Mouse (Mus musculus): ENCODE data around the gene Coa7. TPM values are rescaled to one million over a fixed set of nuclear protein-coding genes. Genes with fewer than 3 reads are reported as not detected.

Gene Coa7
- polyA plus RNA-seq, 1 experiment from 2014 or later: 47.1 TPM

- H3K27ac ChIP-seq (replicated peaks): peak overlapping the region; percentile 67; the same call in 1 of the 2 replicates
- ATAC-seq (replicated peaks): no peak
- H3K4me1 ChIP-seq: peaks cover 54% of the 10 kb centered on the region
- H3K4me3 ChIP-seq: no peak overlapping the region
- no peaks in the 10 kb centered on the region for H3K9me3 ChIP-seq
- no peak overlapping the region for H3K9ac ChIP-seq (replicated peaks)
- no peaks in the 10 kb centered on the region for H3K27me3 ChIP-seq
- 20% methylated on average over 7 of the region's 7 CpGs for WGBS
- peak overlapping the region; percentile 33; the same call in 1 of the 2 replicates for H3K4me2 ChIP-seq (replicated peaks)
- H3K36me3 ChIP-seq: no peaks in the 10 kb centered on the region
Measured at GRCm38 (mm10) chr4:108363355-108364110, 35.6 kb downstream of the Coa7 start.

DNA sequence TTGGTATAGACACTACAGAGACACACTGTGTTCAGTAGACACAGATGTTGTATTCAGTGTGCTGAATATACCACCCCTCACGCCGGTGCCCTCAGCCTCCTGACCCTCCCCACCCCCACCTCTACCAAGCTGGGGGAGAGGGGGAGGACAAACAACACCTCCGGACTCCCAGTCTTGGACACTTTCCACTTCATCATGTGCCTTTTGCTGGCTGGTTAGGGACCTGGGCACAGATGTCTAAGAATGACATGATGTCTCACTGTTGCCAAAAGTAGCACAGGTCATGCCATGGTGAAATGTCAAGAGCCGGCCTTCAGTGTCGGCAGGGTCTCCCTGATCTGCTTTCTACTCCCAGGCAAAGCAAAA is 36.2 kb downstream of the Coa7 start:
- Histone ChIP-seq H3K36me3 (no peaks in the 10 kb centered on the region), H3K4me2 (replicated peaks) (no peak overlapping the region), H3K9ac (replicated peaks) (no peak overlapping the region), H3K27ac (replicated peaks) (no peak overlapping the region), H3K27me3 (no peaks in the 10 kb centered on the region), H3K4me1 (peaks cover 48% of the 10 kb centered on the region), H3K4me3 (no peak overlapping the region), H3K9me3 (no peaks in the 10 kb centered on the region)
- 25% methylated on average over 5 of the region's 5 CpGs for WGBS
- ATAC-seq (replicated peaks): no peak

- 52% methylated on average over 5 of the region's 5 CpGs for WGBS
- H3K9me3 ChIP-seq: no peaks in the 10 kb centered on the region
- no peak for ATAC-seq (replicated peaks)
Measured at GRCm38 (mm10) chr4:108369254-108369653, 41.3 kb downstream of the Coa7 start.

GRCm38 (mm10) chr4:108370409-108370808 is 42.5 kb downstream of the Coa7 start:
- WGBS: 63% methylated on average over 4 of the region's 4 CpGs
- no peaks in the 10 kb centered on the region for H3K36me3 ChIP-seq
- H3K4me1 ChIP-seq: no peaks in the 10 kb centered on the region
- no peak overlapping the region for H3K4me3 ChIP-seq
- no peaks in the 10 kb centered on the region for H3K9me3 ChIP-seq
- H3K4me2 ChIP-seq (replicated peaks): no peak overlapping the region
- no peaks in the 10 kb centered on the region for H3K27me3 ChIP-seq
- H3K9ac ChIP-seq (replicated peaks): no peak overlapping the region
- H3K27ac ChIP-seq (replicated peaks): no peak overlapping the region
- ATAC-seq (replicated peaks): no peak

More at GRCm38 (mm10) chr4:108369254-108369653, 41.3 kb downstream of the Coa7 start:
- no peak overlapping the region for H3K4me2 ChIP-seq (replicated peaks)
- H3K27me3 ChIP-seq: no peaks in the 10 kb centered on the region
- no peaks in the 10 kb centered on the region for H3K36me3 ChIP-seq
- no peak overlapping the region for H3K9ac ChIP-seq (replicated peaks)
- no peak overlapping the region for H3K4me3 ChIP-seq
- peaks cover under 1% of the 10 kb centered on the region; the same call in 1 of the 2 replicates for H3K4me1 ChIP-seq
- H3K27ac ChIP-seq (replicated peaks): no peak overlapping the region

DNA sequence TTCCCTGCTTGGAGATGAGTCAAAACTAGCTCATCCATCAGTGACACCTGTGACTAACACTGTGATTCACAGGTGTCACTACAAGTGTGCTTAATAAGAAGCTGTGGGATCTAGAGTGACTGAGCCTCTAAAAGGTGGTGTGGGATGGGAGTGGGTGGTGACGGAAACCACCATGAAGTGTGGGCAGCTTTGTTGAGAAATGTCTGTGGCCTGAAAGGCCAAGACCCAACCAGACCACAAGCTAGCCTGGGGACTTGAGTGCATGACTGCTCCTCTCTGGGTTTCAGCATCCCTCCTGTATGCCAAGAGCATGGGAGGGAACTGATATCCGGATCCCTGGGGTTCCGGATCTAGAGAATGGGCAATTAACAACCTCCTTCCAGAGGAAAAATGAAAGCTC is 43.5 kb downstream of the Coa7 start:
- no peak overlapping the region for H3K4me2 ChIP-seq (replicated peaks)

GRCm38 (mm10) chr4:108372166-108372565 is 44.2 kb downstream of the Coa7 start:
- WGBS: 85% methylated on average over 3 of the region's 3 CpGs
- Histone ChIP-seq H3K9me3 (no peaks in the 10 kb centered on the region), H3K36me3 (no peaks in the 10 kb centered on the region), H3K4me2 (replicated peaks) (no peak overlapping the region), H3K9ac (replicated peaks) (no peak overlapping the region), H3K27ac (replicated peaks) (no peak overlapping the region), H3K4me1 (no peaks in the 10 kb centered on the region), H3K27me3 (no peaks in the 10 kb centered on the region), H3K4me3 (no peak overlapping the region)
- no peak for ATAC-seq (replicated peaks)

More for the DNA sequence above, 43.5 kb downstream of the Coa7 start:
- no peaks in the 10 kb centered on the region for H3K27me3 ChIP-seq
- no peaks in the 10 kb centered on the region for H3K9me3 ChIP-seq
- no peak overlapping the region for H3K27ac ChIP-seq (replicated peaks)
- H3K4me3 ChIP-seq: no peak overlapping the region
- 85% methylated on average over 3 of the region's 3 CpGs for WGBS
- no peaks in the 10 kb centered on the region for H3K4me1 ChIP-seq
- ATAC-seq (replicated peaks): no peak
- H3K36me3 ChIP-seq: no peaks in the 10 kb centered on the region
- H3K9ac ChIP-seq (replicated peaks): no peak overlapping the region

GRCm38 (mm10) chr4:108379476-108379875 is 51.5 kb downstream of the Coa7 start:
- no peaks in the 10 kb centered on the region for H3K36me3 ChIP-seq
- no peaks in the 10 kb centered on the region for H3K9me3 ChIP-seq
- ATAC-seq (replicated peaks): no peak
- peaks cover 3% of the 10 kb centered on the region; the same call in 1 of the 2 replicates for H3K4me1 ChIP-seq
- 88% methylated on average over 3 of the region's 3 CpGs for WGBS
- H3K9ac ChIP-seq (replicated peaks): no peak overlapping the region
- H3K4me2 ChIP-seq (replicated peaks): no peak overlapping the region
- no peak overlapping the region for H3K27ac ChIP-seq (replicated peaks)
- H3K4me3 ChIP-seq: no peak overlapping the region
- peaks cover 17% of the 10 kb centered on the region; the same call in 1 of the 2 replicates for H3K27me3 ChIP-seq

DNA sequence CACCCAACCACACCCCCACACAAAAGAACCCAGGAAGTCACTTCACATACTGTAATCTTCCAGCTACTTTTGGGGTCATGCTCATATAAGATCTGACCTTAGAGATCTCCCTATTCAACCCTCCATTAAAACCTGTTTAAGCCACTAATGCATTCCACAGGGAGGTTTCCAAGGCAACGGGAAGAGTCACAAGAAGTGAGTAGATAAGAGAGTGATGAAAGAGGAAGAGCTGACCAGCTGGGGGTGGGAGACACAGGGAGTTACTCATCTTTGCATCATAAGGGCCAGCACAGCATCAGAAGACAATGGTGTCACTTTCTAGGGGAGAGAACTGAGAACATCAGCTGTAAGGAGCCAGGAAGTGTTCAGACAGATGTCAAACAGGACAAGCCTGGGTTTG is 52.2 kb downstream of the Coa7 start:
- 11% methylated on average over 1 of the region's 1 CpGs for WGBS
- H3K4me3 ChIP-seq: no peak overlapping the region
- no peak overlapping the region for H3K4me2 ChIP-seq (replicated peaks)
- H3K36me3 ChIP-seq: no peaks in the 10 kb centered on the region
- peaks cover 17% of the 10 kb centered on the region; the same call in 1 of the 2 replicates for H3K27me3 ChIP-seq
- H3K9me3 ChIP-seq: no peaks in the 10 kb centered on the region
- no peak overlapping the region for H3K27ac ChIP-seq (replicated peaks)
- H3K4me1 ChIP-seq: peaks cover 3% of the 10 kb centered on the region; the same call in 1 of the 2 replicates
- no peak overlapping the region for H3K9ac ChIP-seq (replicated peaks)
- no peak for ATAC-seq (replicated peaks)

- peak; percentile 42 for ATAC-seq (replicated peaks)
- 2% methylated on average over 55 of the region's 55 CpGs for WGBS
- Histone ChIP-seq H3K4me1 (peaks cover 11% of the 10 kb centered on the region), H3K4me3 (peak within 1 kb of the TSS; percentile 41), H3K27ac (replicated peaks) (no peak within 1 kb of the TSS), H3K27me3 (peaks cover 17% of the 10 kb centered on the region; the same call in 1 of the 2 replicates), H3K9ac (replicated peaks) (peak within 1 kb of the TSS; percentile 62), H3K4me2 (replicated peaks) (peak within 1 kb of the TSS; percentile 60), H3K36me3 (no peaks in the 10 kb centered on the region), H3K9me3 (no peaks in the 10 kb centered on the region)
Measured at GRCm38 (mm10) chr4:108383183-108383714, 55.3 kb downstream of the Coa7 start, which contains the start of gene Shisal2a. Shisal2a (minus strand) TSS chr4:108383349.

GRCm38 (mm10) chr4:108386087-108386486 is 58.1 kb downstream of the Coa7 start:
- no peaks in the 10 kb centered on the region for H3K9me3 ChIP-seq
- H3K4me3 ChIP-seq: no peak overlapping the region
- peaks cover 19% of the 10 kb centered on the region for H3K4me1 ChIP-seq
- H3K4me2 ChIP-seq (replicated peaks): no peak overlapping the region
- 49% methylated on average over 1 of the region's 1 CpGs for WGBS
- peaks cover 17% of the 10 kb centered on the region; the same call in 1 of the 2 replicates for H3K27me3 ChIP-seq
- no peak for ATAC-seq (replicated peaks)
- no peaks in the 10 kb centered on the region for H3K36me3 ChIP-seq
- no peak overlapping the region for H3K9ac ChIP-seq (replicated peaks)
- no peak overlapping the region for H3K27ac ChIP-seq (replicated peaks)

GRCm38 (mm10) chr4:108387106-108387505 is 59.2 kb downstream of the Coa7 start:
- Histone ChIP-seq H3K27ac (replicated peaks) (peak overlapping the region; percentile 59), H3K4me3 (peak overlapping the region; percentile 35), H3K4me1 (peaks cover 19% of the 10 kb centered on the region), H3K27me3 (peaks cover 17% of the 10 kb centered on the region; the same call in 1 of the 2 replicates), H3K9ac (replicated peaks) (no peak overlapping the region; the same call in 1 of the 2 replicates), H3K4me2 (replicated peaks) (peak overlapping the region; percentile 51), H3K9me3 (no peaks in the 10 kb centered on the region), H3K36me3 (no peaks in the 10 kb centered on the region)
- WGBS: 40% methylated on average over 4 of the region's 4 CpGs
- peak; percentile 48 for ATAC-seq (replicated peaks)

DNA sequence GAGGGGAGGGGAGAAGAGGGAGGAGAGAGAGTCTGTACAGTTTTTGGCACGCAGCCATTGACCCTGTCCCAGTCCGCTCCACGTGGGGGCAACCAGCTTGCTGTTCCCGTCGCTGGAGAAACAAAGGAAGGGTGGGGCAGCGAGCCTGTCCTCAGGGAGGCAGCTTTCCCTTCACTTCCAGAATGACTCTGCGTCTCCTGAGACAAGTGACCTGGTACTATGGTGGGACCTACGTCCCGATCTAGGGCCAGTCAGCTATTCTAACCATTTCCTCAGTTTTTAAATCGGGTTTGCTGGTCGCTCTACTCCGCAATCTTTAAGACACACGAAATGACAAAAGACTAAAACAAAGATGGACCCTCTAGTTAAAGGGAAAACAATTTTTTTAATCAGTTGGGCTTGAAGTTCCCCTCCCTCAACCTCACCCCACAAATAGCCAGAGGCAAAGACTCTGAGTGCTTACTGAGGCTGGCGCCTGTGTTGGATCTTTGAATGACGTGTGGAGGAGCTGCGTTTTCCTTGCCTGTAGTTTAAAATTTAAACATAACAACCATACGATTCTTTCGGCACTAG is 59.8 kb downstream of the Coa7 start:
- WGBS: 2% methylated on average over 18 of the region's 18 CpGs
- Histone ChIP-seq H3K4me2 (replicated peaks) (peak overlapping the region; percentile 51), H3K36me3 (no peaks in the 10 kb centered on the region), H3K27ac (replicated peaks) (peak overlapping the region; percentile 59), H3K9ac (replicated peaks) (peak overlapping the region; percentile 51), H3K4me3 (peak overlapping the region; percentile 35), H3K27me3 (peaks cover 11% of the 10 kb centered on the region; the same call in 1 of the 2 replicates), H3K4me1 (peaks cover 19% of the 10 kb centered on the region), H3K9me3 (no peaks in the 10 kb centered on the region)
- peak; percentile 71 for ATAC-seq (replicated peaks)
